Mouse (Mus musculus) heart, embryonic 15.5 days (tissue): Measurements from ENCODE around the gene Tekt3. TPM values are rescaled to one million over a fixed set of nuclear protein-coding genes. Genes with fewer than 3 reads are reported as not detected.

Experiments used
- ATAC-seq: fragments of 200-750 bp; cut with Nextera tagmentation; replicated peaks from 2 replicates; pipeline ENCODE4 v1.8.0; 2017; ENCODE audit warnings: low read depth, moderate TSS enrichment; ENCODE audit not compliant: insufficient number of reproducible peaks, insufficient read depth, low FRiP score
- H3K27ac ChIP-seq: fragments of 300-500 bp; sonication (generic); 2 replicates; pipeline ENCODE4 v1.5.1; 2015; ENCODE audit warnings: mild to moderate bottlenecking, inconsistent platforms
- H3K27me3 ChIP-seq: fragments of 300-500 bp; sonication (generic); 2 replicates; pipeline ENCODE4 v1.6.1; 2015; ENCODE audit warnings: inconsistent platforms
- H3K36me3 ChIP-seq: fragments of 300-500 bp; sonication (generic); 2 replicates; pipeline ENCODE4 v1.6.1; 2015; ENCODE audit warnings: mild to moderate bottlenecking, inconsistent platforms
- H3K4me1 ChIP-seq: fragments of 300-500 bp; sonication (generic); replicated peaks from 2 replicates; pipeline ENCODE4 v1.6.1; 2015; ENCODE audit warnings: inconsistent platforms
- H3K4me2 ChIP-seq: fragments of 300-500 bp; sonication (generic); 2 replicates; pipeline ENCODE4 v1.6.1; 2015; ENCODE audit warnings: inconsistent platforms, mild to moderate bottlenecking, moderate library complexity
- H3K4me3 ChIP-seq: fragments of 300-500 bp; sonication (generic); 2 replicates; pipeline ENCODE4 v1.5.1; 2015; ENCODE audit warnings: mild to moderate bottlenecking, inconsistent platforms
- H3K9ac ChIP-seq: fragments of 300-500 bp; sonication (generic); 2 replicates; pipeline ENCODE4 v1.6.1; 2015; ENCODE audit warnings: mild to moderate bottlenecking, inconsistent platforms
- H3K9me3 ChIP-seq: fragments of 300-500 bp; sonication (generic); replicated peaks from 2 replicates; pipeline ENCODE4 v1.6.1; 2016; ENCODE audit warnings: inconsistent platforms
- WGBS: fragments of 180-500 bp; shearing (Covaris S2); methylation state at CpG from one replicate; pipeline ENCODE4 v1.1.7; 2015; ENCODE audit warnings: mixed read lengths; 5-methylcytosine and 5-hydroxymethylcytosine counted together
- polyA plus RNA-seq: library from polyadenylated mRNA; unstranded; fragments of >200 nt; fragmentation: Nextera tagmentation; extraction: Ambion mirVana; gene quantifications from 2 replicates; pipeline ENCODE4 v1.2.1, GENCODE M21; 2015

Gene Tekt3
- polyA plus RNA-seq, 1 experiment from 2014 or later: not detected

- H3K4me3 ChIP-seq: no peak overlapping the region
- H3K27me3 ChIP-seq: no peaks in the 10 kb centered on the region; the same call in 1 of the 2 replicates
- no peak overlapping the region for H3K9ac ChIP-seq
- H3K4me2 ChIP-seq: no peak overlapping the region
- H3K36me3 ChIP-seq: no peaks in the 10 kb centered on the region
- H3K27ac ChIP-seq: no peak overlapping the region
- H3K9me3 ChIP-seq: no peaks in the 10 kb centered on the region
- no peak for ATAC-seq
- 48% methylated on average over 2 of the region's 2 CpGs for WGBS
- H3K4me1 ChIP-seq: no peaks in the 10 kb centered on the region
Measured at GRCm38 (mm10) chr11:63104026-63104425, 42.6 kb downstream of the Tekt3 start.

DNA sequence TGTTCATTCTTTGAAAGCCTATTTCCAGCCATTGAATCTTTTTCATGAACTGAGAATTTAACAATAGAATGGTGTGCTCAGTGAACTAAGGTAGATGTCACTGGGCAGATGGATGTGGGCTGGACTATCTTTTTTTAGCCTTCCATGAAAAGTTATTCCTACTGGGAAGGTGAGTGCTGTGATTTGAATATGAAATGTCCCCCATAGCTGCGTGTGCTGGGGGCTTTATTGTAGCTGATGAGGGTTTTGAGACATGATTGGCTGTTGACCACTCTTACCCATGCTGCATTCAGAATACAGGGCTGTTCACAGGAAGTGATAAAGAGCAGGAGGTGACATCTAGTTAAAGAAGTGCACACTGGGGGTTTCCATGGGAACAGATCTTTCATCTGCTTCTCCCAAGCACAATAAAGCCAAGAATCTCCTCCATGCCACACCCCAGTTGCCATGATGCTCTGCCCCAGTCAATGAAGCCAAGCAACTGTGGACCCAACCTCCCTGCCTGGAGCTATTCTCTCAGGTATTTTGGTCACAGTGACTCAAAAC lies 47.8 kb downstream of the Tekt3 start:
- H3K9me3 ChIP-seq: no peaks in the 10 kb centered on the region
- H3K36me3 ChIP-seq: no peaks in the 10 kb centered on the region
- peaks cover 5% of the 10 kb centered on the region for H3K4me1 ChIP-seq
- no peak overlapping the region for H3K9ac ChIP-seq
- 63% methylated on average over 1 of the region's 1 CpGs for WGBS
- no peaks in the 10 kb centered on the region for H3K27me3 ChIP-seq
- no peak overlapping the region for H3K27ac ChIP-seq
- ATAC-seq: no peak
- no peak overlapping the region for H3K4me3 ChIP-seq
- H3K4me2 ChIP-seq: no peak overlapping the region

DNA sequence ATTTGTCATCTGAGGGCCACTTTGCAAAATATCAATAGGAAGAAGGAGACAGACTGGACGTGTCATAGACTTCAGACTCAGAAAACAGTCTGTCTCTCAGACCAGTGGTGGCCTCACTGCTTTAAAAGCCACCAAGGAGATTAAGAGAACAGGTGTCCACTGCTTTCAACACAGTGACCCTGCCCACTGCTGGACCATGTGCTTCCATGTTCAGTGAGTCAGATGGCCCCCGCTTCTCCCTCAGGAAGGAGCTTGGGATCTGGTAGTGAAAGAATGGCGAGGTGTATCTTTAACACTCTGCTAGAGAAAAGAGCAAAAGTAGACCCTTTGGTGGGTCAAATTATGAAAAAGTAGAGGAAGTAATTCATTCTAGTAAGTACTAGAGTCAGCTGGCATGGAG lies 48.9 kb downstream of the Tekt3 start:
- ATAC-seq: no peak
- Histone ChIP-seq H3K27me3 (no peaks in the 10 kb centered on the region), H3K4me3 (no peak overlapping the region), H3K9me3 (no peaks in the 10 kb centered on the region), H3K4me2 (no peak overlapping the region), H3K9ac (no peak overlapping the region), H3K36me3 (no peaks in the 10 kb centered on the region), H3K27ac (no peak overlapping the region), H3K4me1 (peaks cover 16% of the 10 kb centered on the region)
- WGBS: 81% methylated on average over 3 of the region's 3 CpGs

GRCm38 (mm10) chr11:63114807-63115641 lies 53.6 kb downstream of the Tekt3 start:
- H3K4me2 ChIP-seq: no peak overlapping the region
- H3K9me3 ChIP-seq: no peaks in the 10 kb centered on the region
- 54% methylated on average over 8 of the region's 8 CpGs for WGBS
- H3K4me3 ChIP-seq: no peak overlapping the region
- no peaks in the 10 kb centered on the region for H3K27me3 ChIP-seq
- peaks cover 39% of the 10 kb centered on the region for H3K4me1 ChIP-seq
- no peak overlapping the region for H3K9ac ChIP-seq
- peak overlapping the region; percentile 83 for H3K27ac ChIP-seq
- no peaks in the 10 kb centered on the region for H3K36me3 ChIP-seq
- peak; percentile 36; the same call in 1 of the 2 replicates for ATAC-seq

- H3K27ac ChIP-seq: 0 out of 2 replicates have a peak overlapping the region, but pooled peaks have one; percentile 4
- no peak overlapping the region for H3K4me2 ChIP-seq
- no peak overlapping the region for H3K4me3 ChIP-seq
- no peaks in the 10 kb centered on the region for H3K9me3 ChIP-seq
- no peaks in the 10 kb centered on the region for H3K36me3 ChIP-seq
- ATAC-seq: no peak
- H3K9ac ChIP-seq: no peak overlapping the region
- peaks cover 41% of the 10 kb centered on the region for H3K4me1 ChIP-seq
- H3K27me3 ChIP-seq: no peaks in the 10 kb centered on the region
- WGBS: 84% methylated on average over 5 of the region's 5 CpGs
Measured at GRCm38 (mm10) chr11:63116652-63117051, 55.2 kb downstream of the Tekt3 start.

DNA sequence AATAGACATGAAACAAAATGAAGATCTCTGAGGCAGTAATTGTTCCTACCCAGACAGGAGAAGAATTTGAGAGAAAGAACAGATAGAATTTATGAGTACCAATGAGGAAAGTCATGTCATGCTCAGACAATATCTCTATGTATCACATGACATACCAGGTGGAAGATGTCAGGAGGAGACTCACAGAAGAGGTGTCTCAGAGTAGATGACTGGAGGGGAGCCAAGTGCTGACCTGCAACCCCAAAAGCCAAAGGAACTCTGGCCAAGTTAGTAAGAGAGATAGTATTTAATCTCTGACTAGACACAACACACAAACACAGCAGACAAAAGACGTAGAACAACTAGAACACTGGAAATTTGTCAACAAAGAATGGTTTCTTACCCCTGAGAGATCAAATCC lies 55.8 kb downstream of the Tekt3 start:
- Histone ChIP-seq H3K4me3 (no peak overlapping the region), H3K4me1 (peaks cover 41% of the 10 kb centered on the region), H3K4me2 (no peak overlapping the region), H3K9me3 (no peaks in the 10 kb centered on the region), H3K27ac (no peak overlapping the region), H3K36me3 (no peaks in the 10 kb centered on the region), H3K27me3 (no peaks in the 10 kb centered on the region), H3K9ac (no peak overlapping the region)
- no peak for ATAC-seq
- 52% methylated on average over 1 of the region's 1 CpGs for WGBS

GRCm38 (mm10) chr11:63119791-63120190 lies 58.3 kb downstream of the Tekt3 start:
- Histone ChIP-seq H3K27me3 (no peaks in the 10 kb centered on the region), H3K36me3 (no peaks in the 10 kb centered on the region), H3K9me3 (no peaks in the 10 kb centered on the region), H3K9ac (no peak overlapping the region), H3K4me2 (no peak overlapping the region), H3K4me1 (peaks cover 31% of the 10 kb centered on the region), H3K27ac (peak overlapping the region; percentile 10), H3K4me3 (no peak overlapping the region)
- WGBS: 21% methylated on average over 7 of the region's 7 CpGs
- ATAC-seq: peak; percentile 74

DNA sequence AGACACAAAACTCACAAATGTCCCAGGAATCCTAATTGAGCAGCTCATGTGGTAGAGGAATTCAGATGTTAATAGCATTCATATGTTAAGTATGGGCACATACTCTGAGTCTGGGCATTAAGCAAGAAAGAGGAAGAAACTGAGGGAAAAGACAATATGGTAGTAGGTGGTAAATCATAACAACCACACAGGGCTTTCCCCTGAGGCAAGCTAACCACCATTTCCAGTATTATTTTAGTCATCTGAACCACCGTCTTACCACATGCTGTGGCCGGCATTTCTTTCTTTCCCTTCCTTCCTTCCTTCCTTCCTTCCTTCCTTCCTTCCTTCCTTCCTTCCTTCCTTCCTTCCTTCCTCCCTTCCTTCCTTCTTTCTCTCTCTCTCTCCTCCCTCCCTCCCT lies 60.8 kb downstream of the Tekt3 start:
- no peaks in the 10 kb centered on the region for H3K9me3 ChIP-seq
- peaks cover 19% of the 10 kb centered on the region for H3K4me1 ChIP-seq
- 87% methylated on average over 2 of the region's 2 CpGs for WGBS
- no peak overlapping the region for H3K4me3 ChIP-seq
- H3K9ac ChIP-seq: no peak overlapping the region
- H3K4me2 ChIP-seq: no peak overlapping the region
- no peak for ATAC-seq
- H3K27ac ChIP-seq: no peak overlapping the region
- H3K27me3 ChIP-seq: no peaks in the 10 kb centered on the region
- no peaks in the 10 kb centered on the region for H3K36me3 ChIP-seq

DNA sequence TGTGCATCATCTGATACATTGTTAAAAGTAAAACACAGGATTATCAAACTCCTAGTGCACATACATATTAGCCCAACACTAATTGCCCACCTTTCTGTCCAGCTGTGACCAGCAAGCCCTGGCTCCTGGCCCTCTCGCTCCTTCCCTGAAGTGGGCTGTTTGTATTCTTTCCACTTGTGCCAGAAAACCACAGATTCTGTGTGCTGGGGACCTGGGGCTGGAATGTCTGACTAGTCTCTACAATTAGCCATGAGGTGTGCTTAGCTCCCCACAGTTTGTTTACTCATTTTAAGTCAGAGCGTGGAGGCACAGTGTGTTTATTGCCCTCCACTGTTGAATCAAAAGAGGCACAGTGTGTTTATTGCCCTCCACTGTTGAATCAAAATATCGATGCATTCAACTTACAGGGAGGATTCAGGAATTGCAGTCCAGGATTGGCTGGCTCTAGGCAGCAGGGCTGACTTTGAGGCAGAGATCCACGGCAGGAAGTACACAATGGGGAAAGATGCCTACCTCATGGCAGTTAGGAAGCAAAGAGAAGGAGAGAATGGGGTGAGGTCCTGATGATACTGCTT lies 61.4 kb downstream of the Tekt3 start:
- H3K4me1 ChIP-seq: peaks cover 19% of the 10 kb centered on the region
- H3K27me3 ChIP-seq: no peaks in the 10 kb centered on the region
- H3K4me3 ChIP-seq: no peak overlapping the region
- no peaks in the 10 kb centered on the region for H3K9me3 ChIP-seq
- H3K27ac ChIP-seq: no peak overlapping the region
- no peak overlapping the region for H3K4me2 ChIP-seq
- no peak for ATAC-seq
- H3K36me3 ChIP-seq: no peaks in the 10 kb centered on the region
- WGBS: 75% methylated on average over 4 of the region's 4 CpGs
- H3K9ac ChIP-seq: no peak overlapping the region

DNA sequence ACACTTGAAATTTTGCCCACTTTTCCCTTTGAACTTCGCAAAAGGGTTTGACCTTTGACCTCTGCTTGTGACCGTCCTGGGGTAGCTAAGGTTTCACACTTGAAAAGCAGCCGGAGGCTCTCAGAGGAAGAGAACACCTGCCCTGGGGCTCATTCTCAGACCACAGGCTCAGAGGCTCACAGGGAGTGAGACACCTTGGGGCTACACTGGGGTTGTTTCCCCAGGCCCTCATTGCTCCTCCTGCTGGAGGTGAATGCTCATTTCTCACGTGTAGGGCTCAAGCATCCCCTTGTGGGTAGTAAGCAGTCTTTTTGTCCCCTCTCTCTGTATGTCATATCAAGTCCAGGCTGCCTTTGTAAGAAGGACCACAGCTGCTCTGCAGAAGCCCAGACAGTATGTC lies 62.9 kb downstream of the Tekt3 start:
- 27% methylated on average over 4 of the region's 4 CpGs for WGBS
- Histone ChIP-seq H3K27me3 (no peaks in the 10 kb centered on the region), H3K4me1 (peaks cover 24% of the 10 kb centered on the region), H3K36me3 (no peaks in the 10 kb centered on the region), H3K9me3 (no peaks in the 10 kb centered on the region), H3K4me3 (no peak overlapping the region), H3K9ac (no peak overlapping the region), H3K4me2 (no peak overlapping the region), H3K27ac (no peak overlapping the region)
- ATAC-seq: no peak

GRCm38 (mm10) chr11:63125832-63126456 lies 64.5 kb downstream of the Tekt3 start:
- no peaks in the 10 kb centered on the region for H3K9me3 ChIP-seq
- no peaks in the 10 kb centered on the region for H3K27me3 ChIP-seq
- 28% methylated on average over 5 of the region's 5 CpGs for WGBS
- H3K4me1 ChIP-seq: peaks cover 31% of the 10 kb centered on the region
- no peak overlapping the region for H3K4me2 ChIP-seq
- no peak overlapping the region for H3K9ac ChIP-seq
- peak; percentile 24; the same call in 1 of the 2 replicates for ATAC-seq
- H3K36me3 ChIP-seq: no peaks in the 10 kb centered on the region
- H3K4me3 ChIP-seq: no peak overlapping the region
- peak overlapping the region; percentile 62 for H3K27ac ChIP-seq
